Mouse (Mus musculus) gastrocnemius, adult 2 months (tissue): ENCODE measurements at regions not wholly inside any gene's neighbourhood (a gene's known extent, or its start where the extent isn't known, plus 50 kb on each side); places are given as distances from the start of the nearest gene placed in this dataset.
"Not testable (repeated sequence)": the region's sequence is repeated elsewhere in the genome, so short reads cannot be mapped to it uniquely, and the experiment has no call there.

Experiments used
- DNase-seq: peaks from one replicate; pipeline ENCODE4 v3.0.0; 2022
- H3K27ac ChIP-seq: fragments of 200-600 bp; 2 replicates; pipeline ENCODE4 v1.8.1; 2022; ENCODE audit warnings: mild to moderate bottlenecking
- H3K4me3 ChIP-seq: fragments of 200-600 bp; 2 replicates; pipeline ENCODE4 v1.8.1; 2022; ENCODE audit warnings: mild to moderate bottlenecking, moderate library complexity
- CTCF ChIP-seq: fragments of 200-600 bp; IDR thresholded peaks from 2 replicates; pipeline ENCODE4 v1.8.1; 2022; ENCODE audit warnings: antibody characterized with exemption, mild to moderate bottlenecking, moderate library complexity
- intact Hi-C: fragments of 180-260 bp; cut with DNase I; formaldehyde crosslinking; loops from one replicate; pipeline ENCODE4 v1.15.1; 2025

DNA sequence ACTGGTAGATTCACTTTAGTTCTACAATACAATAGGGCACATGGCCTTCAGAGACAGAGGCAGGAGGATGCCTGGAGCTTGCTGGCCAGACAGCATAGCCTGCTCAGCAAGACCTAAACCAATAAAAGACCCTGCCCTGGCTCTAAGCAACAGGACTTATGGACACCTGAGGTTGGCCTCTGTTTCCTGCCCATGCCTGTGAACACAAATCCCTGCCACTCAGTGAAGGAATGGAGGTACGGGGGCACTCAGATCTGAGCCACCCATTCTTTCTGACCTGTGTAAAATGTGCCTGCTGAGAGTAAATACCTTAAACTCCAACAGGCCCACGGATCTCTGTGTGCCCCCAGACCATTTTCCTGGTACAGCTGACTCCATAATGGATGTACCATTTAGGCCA, 177.1 kb downstream of the Diras2 start:
- Histone ChIP-seq H3K27ac (no peak overlapping the region), H3K4me3 (no peak overlapping the region)
- TF ChIP-seq CTCF: no peak
- DNase-seq: no peak
- intact Hi-C loops: no loop called here

DNA sequence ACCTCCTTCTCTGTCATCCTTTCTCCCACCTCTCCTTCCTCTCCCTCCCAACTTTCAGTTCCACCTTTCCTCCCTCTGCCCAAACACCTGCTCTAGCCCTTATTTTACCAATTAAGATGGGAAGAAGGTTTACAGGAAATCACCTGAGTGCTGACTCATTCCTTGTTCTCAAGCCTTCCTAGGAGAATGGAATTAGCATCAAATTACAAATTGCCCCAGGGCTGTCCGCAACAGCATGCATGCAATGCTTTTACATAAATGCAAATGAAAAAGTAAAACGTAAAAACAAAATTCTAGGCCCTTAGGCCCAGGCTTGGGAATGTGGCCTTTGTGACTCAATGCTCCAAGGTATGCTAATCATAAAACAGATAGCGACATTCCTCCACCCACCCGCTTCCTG, 175.2 kb downstream of the Diras2 start:
- DNase-seq, H3K27ac ChIP-seq, intact Hi-C loops, H3K4me3 ChIP-seq: not testable (repeated sequence)

DNA sequence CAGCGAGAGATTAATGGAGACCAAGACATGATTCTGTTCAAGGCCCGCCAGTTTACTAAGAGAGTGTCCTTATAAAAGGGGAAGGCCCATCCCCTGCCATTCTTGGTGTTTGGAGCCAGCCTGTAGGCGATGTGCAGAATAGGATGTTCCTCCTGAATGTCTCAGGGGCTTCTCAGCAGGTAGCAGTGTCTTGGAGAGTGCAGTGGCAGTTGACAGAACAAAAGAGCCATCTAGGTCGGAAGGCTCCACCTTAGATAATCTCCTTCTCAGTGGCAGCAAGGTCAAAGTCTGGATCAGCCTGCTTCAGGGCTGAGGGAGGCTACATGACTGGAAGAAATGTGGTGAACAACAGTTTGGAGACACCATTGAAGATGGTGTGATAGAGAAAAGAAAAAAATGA, 171.7 kb downstream of the Diras2 start:
- intact Hi-C loops, H3K4me3 ChIP-seq, DNase-seq, H3K27ac ChIP-seq: not testable (repeated sequence)

DNA sequence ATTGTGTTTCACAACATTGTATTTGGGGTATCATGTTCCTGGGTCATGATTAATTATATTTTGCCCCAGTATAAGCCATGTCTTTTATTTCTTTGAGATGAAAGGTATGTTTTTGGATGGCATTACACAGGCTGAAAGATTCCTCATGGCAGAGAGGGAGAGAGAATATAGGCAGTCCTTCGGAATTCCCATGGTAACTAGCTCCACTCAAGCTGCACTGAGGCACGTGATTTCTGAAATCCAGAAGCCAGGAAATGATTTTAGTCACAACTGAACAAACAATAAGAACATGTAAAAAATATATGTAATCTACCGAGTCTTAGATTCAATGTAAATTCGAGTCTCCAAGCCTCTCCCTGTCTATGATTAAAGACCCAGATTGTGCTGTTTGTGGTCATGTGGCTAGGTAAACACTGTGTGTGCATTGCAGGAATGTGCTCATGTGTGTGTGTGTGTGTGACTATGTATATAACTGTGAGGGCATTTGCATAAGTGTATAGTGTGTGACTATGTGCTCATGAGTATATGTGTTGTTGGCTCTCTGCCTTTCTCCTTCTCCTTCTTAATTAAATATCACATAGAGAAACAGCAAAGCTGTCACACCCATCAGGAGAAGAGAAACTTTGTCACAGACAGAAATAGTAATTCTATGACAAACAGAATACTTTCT, 169.8 kb downstream of the Diras2 start:
- TF ChIP-seq CTCF: no peak
- DNase-seq: no peak
- intact Hi-C loops: no loop called here
- Histone ChIP-seq H3K4me3 (no peak overlapping the region), H3K27ac (no peak overlapping the region)

DNA sequence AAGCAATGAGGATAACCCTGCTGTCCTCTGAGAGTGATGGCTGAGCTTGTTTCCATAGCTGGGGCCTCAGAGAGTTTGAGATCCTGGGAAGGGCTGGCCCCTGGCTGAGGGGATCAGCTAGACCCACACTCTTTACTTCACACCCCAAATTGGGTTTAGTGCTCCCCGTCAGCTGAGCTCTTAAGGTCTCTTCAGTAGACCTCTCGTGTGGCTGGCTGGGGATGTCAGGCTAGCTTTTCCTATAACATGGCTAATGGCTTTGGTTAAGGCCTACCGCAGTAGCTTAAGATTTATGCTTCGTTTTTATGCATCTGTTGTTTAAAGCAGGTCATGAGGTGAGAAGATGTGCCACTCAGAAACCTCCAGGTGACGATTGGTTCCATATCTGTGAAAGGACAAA, 168.8 kb downstream of the Diras2 start:
- Histone ChIP-seq H3K4me3 (no peak overlapping the region), H3K27ac (no peak overlapping the region)
- TF ChIP-seq CTCF: no peak
- intact Hi-C loops: no loop called here
- no peak for DNase-seq

DNA sequence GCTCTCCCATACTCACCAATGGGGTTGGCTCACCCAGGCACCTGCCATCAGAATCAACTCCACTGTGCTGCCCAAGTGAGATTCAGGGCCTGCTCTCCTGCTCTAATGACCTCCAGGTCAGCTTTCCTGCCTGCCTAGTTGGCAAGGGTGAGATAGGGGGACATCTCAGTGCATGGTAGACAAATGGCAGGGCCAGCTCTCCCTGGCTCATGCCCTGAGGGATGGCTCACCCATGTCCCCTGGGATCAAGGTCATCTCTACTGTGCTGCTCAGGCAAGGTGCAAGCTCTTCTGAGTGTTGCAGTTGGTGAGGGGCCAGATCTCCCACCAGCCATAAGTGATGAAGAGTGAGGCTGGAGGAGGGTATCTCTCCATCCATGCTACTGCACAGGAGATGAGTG, 161.2 kb downstream of the Diras2 start:
- no peak for TF ChIP-seq CTCF
- intact Hi-C loops: no loop called here
- no peak overlapping the region for H3K27ac ChIP-seq
- no peak for DNase-seq
- H3K4me3 ChIP-seq: no peak overlapping the region

DNA sequence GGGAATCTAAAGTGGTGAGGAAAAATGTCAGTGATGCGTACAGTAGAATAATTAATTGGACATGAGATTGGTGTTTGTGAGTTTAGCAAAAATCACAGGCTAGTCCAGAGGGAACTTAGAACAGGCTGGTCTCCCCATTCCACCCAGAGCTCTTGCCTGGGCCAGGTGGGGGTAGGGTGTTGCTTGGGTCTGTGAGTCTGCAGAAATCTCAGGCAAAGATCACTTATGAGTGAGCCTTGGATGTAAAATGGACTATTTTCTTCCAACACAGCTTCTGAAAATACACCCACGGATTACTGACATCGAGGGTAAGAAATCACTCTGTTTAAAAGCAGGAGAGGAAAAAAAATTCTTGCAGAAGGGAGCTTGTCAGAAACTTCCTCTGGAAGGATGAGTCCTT, 159.1 kb downstream of the Diras2 start:
- Histone ChIP-seq H3K27ac (no peak overlapping the region), H3K4me3 (no peak overlapping the region)
- no peak for DNase-seq
- TF ChIP-seq CTCF: no peak
- intact Hi-C loops: no loop called here

DNA sequence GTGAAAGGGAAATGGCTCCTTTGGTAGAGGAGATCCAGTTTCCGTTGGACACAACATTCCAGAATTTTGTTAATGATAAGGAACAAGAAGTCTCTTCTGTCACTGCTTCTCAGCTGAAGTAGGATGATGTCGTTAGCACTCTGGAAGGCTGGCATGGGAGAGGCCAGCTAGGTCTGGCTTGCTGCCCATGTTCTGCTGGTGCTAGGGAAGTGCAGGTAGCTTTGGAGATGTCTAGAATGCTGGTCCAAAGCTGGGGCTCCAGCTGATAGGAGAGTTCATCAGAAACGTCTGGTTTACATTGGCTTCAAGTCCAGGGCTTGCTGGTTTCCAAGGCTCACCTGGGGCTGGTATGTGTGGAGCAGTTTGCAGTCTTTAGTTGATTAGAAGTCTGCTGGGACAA, 156.3 kb downstream of the Diras2 start:
- Histone ChIP-seq H3K27ac (no peak overlapping the region), H3K4me3 (no peak overlapping the region)
- intact Hi-C loops: no loop called here
- TF ChIP-seq CTCF: no peak
- DNase-seq: no peak

DNA sequence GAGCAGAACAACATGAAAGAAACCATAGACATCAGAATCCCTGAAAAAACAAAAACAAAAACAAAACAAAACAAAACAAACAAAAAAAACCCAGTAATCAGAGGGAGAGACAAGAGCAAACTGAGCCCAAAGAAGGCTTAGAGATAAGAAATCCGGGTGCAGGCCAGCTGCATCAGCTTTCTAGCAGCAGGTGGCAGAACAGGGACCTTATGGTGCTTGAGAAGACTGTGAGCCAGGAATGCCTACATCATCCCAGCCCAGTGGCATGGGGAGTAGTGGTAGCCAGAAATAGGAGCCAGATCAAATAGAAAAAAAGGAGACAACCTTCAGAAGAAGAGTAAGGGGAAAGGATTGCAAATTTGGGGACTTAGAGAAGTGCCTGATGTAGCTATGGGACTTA, 152.8 kb downstream of the Diras2 start:
- H3K4me3 ChIP-seq: no peak overlapping the region
- intact Hi-C loops: no loop called here
- DNase-seq: no peak
- no peak overlapping the region for H3K27ac ChIP-seq
- TF ChIP-seq CTCF: no peak

DNA sequence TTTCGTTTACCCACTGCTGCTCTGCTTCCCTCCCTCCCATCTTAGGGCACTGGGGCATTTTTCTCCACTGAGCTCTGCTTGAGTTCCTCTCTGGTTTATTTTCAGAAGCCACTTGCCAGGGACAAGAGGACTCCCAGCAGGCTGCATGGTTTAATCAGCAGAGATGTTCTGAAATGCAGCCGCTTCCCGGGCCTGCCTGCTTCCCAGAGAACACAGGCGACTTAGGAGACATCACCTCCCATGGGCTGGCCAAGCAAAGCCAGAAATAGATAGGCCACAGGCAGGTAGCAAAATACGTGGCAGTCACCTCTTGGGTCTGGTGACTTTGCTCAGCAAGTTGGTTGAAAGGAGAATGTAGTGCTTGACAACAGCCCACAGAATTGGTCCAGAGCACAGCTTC, 141.8 kb downstream of the Diras2 start:
- intact Hi-C loops: no loop called here
- H3K27ac ChIP-seq: no peak overlapping the region
- no peak for DNase-seq
- no peak for TF ChIP-seq CTCF
- no peak overlapping the region for H3K4me3 ChIP-seq

DNA sequence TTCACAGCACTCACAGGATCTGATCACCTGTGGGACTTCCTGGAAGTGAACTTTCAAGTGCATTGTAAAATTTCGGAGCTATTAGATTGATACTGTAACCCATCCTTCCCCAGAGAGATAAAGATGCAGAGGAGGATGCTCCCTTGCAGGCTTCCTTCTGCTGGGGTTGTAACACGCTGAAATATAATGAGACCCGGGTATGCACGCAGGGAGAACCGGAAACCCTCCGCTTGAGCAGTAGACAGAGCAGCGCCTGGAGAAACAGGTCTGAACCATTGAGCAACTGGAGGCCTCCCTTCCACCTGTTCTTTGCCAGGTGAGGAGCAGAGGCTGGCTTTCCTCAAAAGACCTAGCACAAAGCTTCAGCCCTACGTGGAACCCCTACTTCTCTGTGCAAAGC, 135.3 kb downstream of the Diras2 start:
- intact Hi-C loops: no loop called here
- TF ChIP-seq CTCF: no peak
- Histone ChIP-seq H3K4me3 (no peak overlapping the region), H3K27ac (no peak overlapping the region)
- DNase-seq: no peak

DNA sequence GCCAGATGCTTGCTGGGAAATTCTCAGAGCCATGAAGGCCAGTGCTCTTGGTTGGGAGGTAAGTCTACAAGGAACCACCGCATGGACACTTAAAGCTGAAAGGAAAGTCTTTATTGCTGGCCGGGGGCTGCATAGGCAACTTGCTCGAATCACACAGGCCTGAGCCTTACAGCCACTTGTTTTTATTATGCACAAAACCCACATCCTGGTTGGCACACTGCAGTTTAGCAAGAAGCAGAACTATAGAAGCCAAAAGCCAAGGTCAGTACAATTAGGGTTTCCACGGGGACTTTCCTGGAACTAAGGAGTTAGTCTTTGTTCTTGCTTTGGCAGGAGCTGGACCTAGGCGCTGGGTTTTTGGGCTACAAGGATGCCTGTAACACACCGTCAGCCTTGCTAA, 132.7 kb downstream of the Diras2 start:
- no peak overlapping the region for H3K4me3 ChIP-seq
- no peak for TF ChIP-seq CTCF
- no peak for DNase-seq
- H3K27ac ChIP-seq: no peak overlapping the region
- intact Hi-C loops: no loop called here

DNA sequence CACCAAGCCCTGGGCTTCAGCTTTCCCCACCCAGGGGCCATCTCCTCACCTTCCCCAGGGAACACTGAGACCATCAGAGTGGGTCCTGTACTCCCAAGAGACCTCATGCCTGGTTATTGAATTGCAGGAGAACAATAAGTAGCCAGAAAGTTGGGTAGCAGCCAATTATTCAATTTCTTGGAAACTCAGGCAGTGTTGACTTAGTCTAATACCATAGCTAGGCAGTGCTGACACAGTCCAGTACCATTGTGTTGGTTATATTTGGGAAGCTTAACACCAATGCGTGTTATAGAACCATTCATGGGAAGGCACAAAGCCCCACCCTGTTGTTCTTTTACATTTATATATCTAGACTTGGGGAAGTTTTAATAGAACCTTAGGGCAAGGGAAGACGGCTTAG, 131.9 kb downstream of the Diras2 start:
- Histone ChIP-seq H3K4me3 (no peak overlapping the region), H3K27ac (no peak overlapping the region)
- intact Hi-C loops: no loop called here
- DNase-seq: no peak
- no peak for TF ChIP-seq CTCF

DNA sequence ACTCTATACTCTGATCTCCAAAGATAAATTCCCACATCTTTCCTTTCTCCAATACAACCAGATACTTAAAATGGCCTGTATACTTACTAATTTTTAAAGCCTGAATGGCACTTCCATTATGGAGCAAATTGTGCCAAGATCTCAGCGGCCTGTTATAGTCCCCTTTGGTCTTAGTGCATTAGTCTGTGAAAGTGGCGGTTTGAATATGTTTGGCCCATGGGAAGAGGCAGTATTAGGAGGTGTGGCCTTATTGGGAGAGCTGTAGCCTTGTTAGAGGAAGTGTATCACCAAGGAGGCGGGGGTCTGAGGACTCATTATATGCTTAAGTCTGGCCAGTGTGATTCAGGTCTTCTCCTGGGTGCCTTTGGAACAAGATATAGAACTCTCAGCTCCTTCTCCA, 127.3 kb downstream of the Diras2 start:
- DNase-seq: no peak
- intact Hi-C loops: no loop called here

DNA sequence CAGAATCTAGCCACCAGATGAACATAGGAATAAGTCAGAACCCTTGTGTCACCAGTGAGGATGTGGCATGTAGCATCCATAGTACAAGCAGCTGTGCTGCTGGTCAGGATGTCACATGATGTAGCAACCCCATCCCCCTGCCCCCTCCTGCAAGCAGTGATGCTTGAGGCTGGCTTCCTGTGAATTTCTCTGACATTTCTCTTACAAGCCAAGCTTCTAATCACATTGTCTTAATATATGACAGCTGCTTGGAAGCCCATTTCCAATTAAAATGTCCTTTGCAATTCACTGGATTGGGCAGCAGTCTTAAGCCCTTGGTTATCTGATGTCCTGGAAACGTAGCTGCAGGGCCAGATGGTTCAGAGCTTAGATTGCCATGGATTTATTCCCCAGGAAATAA, 114.8 kb downstream of the Diras2 start:
- H3K4me3 ChIP-seq: no peak overlapping the region
- TF ChIP-seq CTCF: no peak
- DNase-seq: no peak
- intact Hi-C loops: no loop called here
- no peak overlapping the region for H3K27ac ChIP-seq

More for the DNA sequence above, 127.3 kb downstream of the Diras2 start:
- H3K27ac ChIP-seq: no peak overlapping the region
- no peak overlapping the region for H3K4me3 ChIP-seq
- TF ChIP-seq CTCF: no peak
